Mouse (Mus musculus) liver, embryonic 13.5 days (tissue): ENCODE data around the gene Ivd. TPM values are rescaled to one million over a fixed set of nuclear protein-coding genes. Genes with fewer than 3 reads are reported as not detected.

Experiments
- ATAC-seq: fragments of 200-750 bp; cut with Nextera tagmentation; 2 replicates; pipeline ENCODE4 v1.8.0; 2017; ENCODE audit warnings: low read depth, mild to moderate bottlenecking, moderate number of reproducible peaks, moderate library complexity
- DNase-seq: peaks from one replicate; pipeline ENCODE4 v3.0.0; 2022
- H3K27ac ChIP-seq: fragments of 300-500 bp; sonication (generic); 2 replicates; pipeline ENCODE4 v1.5.1; 2015; ENCODE audit warnings: moderate library complexity, mild to moderate bottlenecking, inconsistent platforms
- H3K27me3 ChIP-seq: fragments of 300-500 bp; sonication (generic); 2 replicates; pipeline ENCODE4 v1.6.1; 2015; ENCODE audit warnings: mild to moderate bottlenecking, inconsistent platforms
- H3K36me3 ChIP-seq: fragments of 300-500 bp; sonication (generic); 2 replicates; pipeline ENCODE4 v1.6.1; 2015; ENCODE audit warnings: mild to moderate bottlenecking, inconsistent platforms
- H3K4me1 ChIP-seq: fragments of 300-500 bp; sonication (generic); replicated peaks from 2 replicates; pipeline ENCODE4 v1.6.1; 2015; ENCODE audit warnings: inconsistent platforms
- H3K4me2 ChIP-seq: fragments of 300-500 bp; sonication (generic); 2 replicates; pipeline ENCODE4 v1.6.1; 2015; ENCODE audit warnings: inconsistent platforms, mild to moderate bottlenecking, moderate library complexity
- H3K4me3 ChIP-seq: fragments of 300-500 bp; sonication (generic); replicated peaks from 2 replicates; pipeline ENCODE4 v1.5.1; 2015; ENCODE audit warnings: mild to moderate bottlenecking, inconsistent platforms
- H3K9ac ChIP-seq: fragments of 300-500 bp; sonication (generic); 2 replicates; pipeline ENCODE4 v1.6.1; 2015; ENCODE audit warnings: mild to moderate bottlenecking, inconsistent platforms
- H3K9me3 ChIP-seq: fragments of 300-500 bp; sonication (generic); replicated peaks from 2 replicates; pipeline ENCODE4 v1.6.1; 2016; ENCODE audit warnings: inconsistent platforms
- WGBS: fragments of 180-500 bp; shearing (Covaris S2); methylation state at CpG from one replicate; pipeline ENCODE4 v1.1.7; 2015; ENCODE audit not compliant: insufficient replicate concordance; 5-methylcytosine and 5-hydroxymethylcytosine counted together
- polyA plus RNA-seq: library from polyadenylated mRNA; unstranded; fragments of >200 nt; fragmentation: Nextera tagmentation; extraction: Ambion mirVana; gene quantifications from 2 replicates; pipeline ENCODE4 v1.2.1, GENCODE M21; 2015

Ivd gene
- polyA plus RNA-seq, result 26.4 and 29.6 TPM in 2 replicates

- peaks cover 22% of the 10 kb centered on the region for H3K4me1 ChIP-seq
- H3K4me2 ChIP-seq, result peak within 1 kb of the TSS; percentile 86
- H3K9ac ChIP-seq, result peak within 1 kb of the TSS; percentile 73
- peak; percentile 99 for ATAC-seq
- H3K36me3 ChIP-seq, result no peaks in the 10 kb centered on the region
- peaks cover 8% of the 10 kb centered on the region; the same call in 1 of the 2 replicates for H3K27me3 ChIP-seq
- WGBS, result 1% methylated on average over 34 of the region's 34 CpGs
- H3K4me3 ChIP-seq, result peak within 1 kb of the TSS; percentile 66
- peak; percentile 88 for DNase-seq
- H3K27ac ChIP-seq, result peak within 1 kb of the TSS; percentile 57
- no peaks in the 10 kb centered on the region for H3K9me3 ChIP-seq
Observed at GRCm38 (mm10) chr2:118861454-118862339, at the start of gene Ivd. TSS of gene Ivd (plus strand) at chr2:118861954.

DNA sequence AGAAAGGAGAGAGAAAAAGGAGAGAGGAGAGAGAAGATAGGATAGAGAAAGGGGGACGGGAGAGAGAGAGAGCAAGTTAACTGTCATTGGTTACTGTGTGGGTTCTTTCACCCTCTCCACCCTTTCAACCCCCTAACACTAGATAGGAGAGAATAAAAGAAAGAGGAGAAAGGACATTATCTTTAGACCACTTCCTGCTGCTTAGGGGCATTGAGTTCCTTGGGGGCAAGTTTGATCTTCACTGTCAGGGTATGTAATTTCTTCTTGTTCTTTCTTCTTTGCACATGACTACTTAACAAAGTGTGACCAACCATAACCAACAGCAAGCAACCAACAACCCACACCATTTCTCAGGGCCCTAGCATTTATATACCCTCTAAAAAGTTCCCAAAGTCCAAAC lies 49.0 kb upstream of the Ivd start:
- 29% methylated on average over 1 of the region's 1 CpGs for WGBS
- H3K4me2 ChIP-seq, result no peak overlapping the region
- no peaks in the 10 kb centered on the region for H3K27me3 ChIP-seq
- no peaks in the 10 kb centered on the region for H3K9me3 ChIP-seq
- H3K4me3 ChIP-seq, result no peak overlapping the region
- H3K4me1 ChIP-seq, result peaks cover 28% of the 10 kb centered on the region
- ATAC-seq, result no peak
- no peak overlapping the region for H3K9ac ChIP-seq
- peaks cover 22% of the 10 kb centered on the region for H3K36me3 ChIP-seq
- no peak overlapping the region for H3K27ac ChIP-seq
- no peak for DNase-seq

DNA sequence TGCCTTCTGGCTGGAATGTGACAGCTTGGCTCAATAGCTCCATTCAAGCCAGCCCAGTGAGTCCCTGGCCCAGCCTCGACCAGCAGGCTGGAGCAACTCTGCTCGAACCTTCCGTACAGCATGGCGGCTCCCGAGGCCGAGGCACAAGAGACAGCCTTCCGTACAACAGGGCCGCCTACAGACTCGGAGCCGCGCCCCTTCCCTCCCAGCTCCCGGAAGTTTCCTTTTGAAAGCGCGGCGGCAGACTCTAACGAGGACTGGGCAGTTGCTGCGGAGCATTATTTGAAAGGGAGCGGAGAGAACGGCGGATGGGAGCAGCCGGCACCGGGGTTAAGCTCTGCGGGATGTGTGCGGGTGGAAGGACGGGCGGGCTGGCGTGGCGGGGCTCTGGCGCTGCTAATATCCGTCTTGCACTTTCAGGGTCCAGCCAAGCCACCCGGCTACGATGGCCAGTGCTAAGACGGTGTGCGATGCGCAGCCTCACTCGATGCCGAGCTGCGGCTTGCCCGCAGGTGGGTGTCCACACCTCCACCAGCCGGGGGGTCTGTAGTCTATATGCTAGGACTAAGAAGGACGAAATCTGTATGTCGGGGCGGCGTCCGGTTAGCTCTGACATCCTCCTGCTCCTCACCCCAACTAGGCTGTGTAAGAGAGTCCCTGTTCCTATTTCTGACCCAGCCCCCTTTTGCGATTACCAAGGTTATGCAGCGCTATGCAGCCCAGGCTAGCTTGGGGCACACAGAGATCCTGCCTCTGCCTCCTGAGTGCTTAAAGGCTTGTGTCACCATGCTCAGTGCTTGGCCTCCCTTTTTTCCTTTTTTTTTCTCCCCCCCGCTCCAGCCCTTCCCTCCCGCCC lies 47.5 kb upstream of the Ivd start, which contains the start of gene Knstrn:
TSS of gene Knstrn (plus strand) at position 23 of the 856 bp plus-strand sequence.
- Histone ChIP-seq H3K4me1 (peaks cover 28% of the 10 kb centered on the region), H3K27me3 (no peaks in the 10 kb centered on the region)
- WGBS, result under 1% methylated on average over 49 of the region's 49 CpGs

GRCm38 (mm10) chr2:118822800-118823199 lies 39.0 kb upstream of the Ivd start:
- Histone ChIP-seq H3K9me3 (0 out of 2 replicates have a peak, but pooled peaks cover 2% of the 10 kb centered on the region), H3K4me1 (0 out of 2 replicates have a peak, but pooled peaks cover 3% of the 10 kb centered on the region), H3K36me3 (peaks cover 88% of the 10 kb centered on the region), H3K27me3 (no peaks in the 10 kb centered on the region), H3K4me2 (no peak overlapping the region), H3K27ac (no peak overlapping the region), H3K9ac (no peak overlapping the region), H3K4me3 (no peak overlapping the region)
- ATAC-seq (no peak), DNase-seq (no peak)
- 84% methylated on average over 5 of the region's 5 CpGs for WGBS

More for the DNA sequence above, 47.5 kb upstream of the Ivd start, which contains the start of gene Knstrn:
- H3K9me3 ChIP-seq, result no peaks in the 10 kb centered on the region
- H3K36me3 ChIP-seq, result peaks cover 37% of the 10 kb centered on the region
- peak; percentile 94 for ATAC-seq
- H3K9ac ChIP-seq, result peak within 1 kb of the TSS; percentile 95
- peak within 1 kb of the TSS; percentile 90 for H3K4me2 ChIP-seq
- peak within 1 kb of the TSS; percentile 91 for H3K27ac ChIP-seq
- H3K4me3 ChIP-seq, result peak within 1 kb of the TSS; percentile 89
- peak; percentile 86 for DNase-seq

GRCm38 (mm10) chr2:118824396-118824795 lies 37.4 kb upstream of the Ivd start:
- WGBS, result 93% methylated on average over 4 of the region's 4 CpGs

DNA sequence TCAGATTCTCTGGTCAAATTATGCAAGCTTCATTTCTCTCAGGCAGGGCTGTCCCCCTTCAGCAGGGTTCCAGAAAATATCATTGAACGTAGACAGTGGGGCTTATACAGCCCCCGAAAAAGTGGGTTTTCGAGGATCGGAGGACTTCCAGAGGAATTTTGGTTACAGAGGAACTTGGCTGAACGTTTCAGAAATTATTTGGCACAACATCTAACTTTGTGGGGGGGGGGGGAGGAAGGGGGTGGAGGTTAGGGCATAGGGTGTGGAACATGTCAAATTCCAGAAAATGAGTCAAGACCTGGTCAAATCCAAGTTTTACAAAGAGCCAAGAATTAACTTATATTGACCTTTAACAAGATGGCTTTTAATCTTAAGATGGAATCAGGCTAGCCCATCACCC lies 32.7 kb upstream of the Ivd start:
- Histone ChIP-seq H3K4me3 (no peak overlapping the region), H3K9ac (no peak overlapping the region), H3K27me3 (no peaks in the 10 kb centered on the region), H3K36me3 (peaks cover 96% of the 10 kb centered on the region), H3K9me3 (no peaks in the 10 kb centered on the region), H3K27ac (no peak overlapping the region), H3K4me1 (no peaks in the 10 kb centered on the region), H3K4me2 (no peak overlapping the region)
- DNase-seq, result no peak
- 89% methylated on average over 5 of the region's 5 CpGs for WGBS
- no peak for ATAC-seq

More at GRCm38 (mm10) chr2:118824396-118824795, 37.4 kb upstream of the Ivd start:
- 0 out of 2 replicates have a peak, but pooled peaks cover 2% of the 10 kb centered on the region for H3K9me3 ChIP-seq
- H3K4me2 ChIP-seq, result no peak overlapping the region
- no peak for DNase-seq
- peaks cover 88% of the 10 kb centered on the region for H3K36me3 ChIP-seq
- no peak overlapping the region for H3K27ac ChIP-seq
- 0 out of 2 replicates have a peak, but pooled peaks cover 3% of the 10 kb centered on the region for H3K4me1 ChIP-seq
- H3K4me3 ChIP-seq, result no peak overlapping the region
- H3K9ac ChIP-seq, result no peak overlapping the region
- no peak for ATAC-seq
- H3K27me3 ChIP-seq, result no peaks in the 10 kb centered on the region

DNA sequence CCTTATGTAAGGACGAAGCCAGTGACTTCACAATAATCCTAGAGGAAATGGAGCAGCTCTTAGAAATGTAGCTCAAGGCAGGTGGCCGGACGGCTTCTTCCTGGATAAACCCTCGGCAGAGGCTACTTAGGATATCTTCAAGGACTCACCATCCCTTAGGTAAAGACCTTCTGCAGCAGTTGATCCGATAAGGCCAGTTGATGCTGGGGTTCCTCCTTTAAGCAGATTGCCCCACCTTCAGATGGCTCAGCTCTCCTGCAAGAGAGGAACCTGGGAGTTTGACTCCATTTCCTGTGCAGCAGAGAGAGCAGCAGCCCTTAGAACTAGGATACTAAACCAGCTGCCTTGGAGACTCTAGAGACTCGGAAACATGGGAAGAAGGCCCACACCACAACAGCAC lies 27.7 kb upstream of the Ivd start:
- Histone ChIP-seq H3K4me1 (peaks cover 13% of the 10 kb centered on the region; the same call in 1 of the 2 replicates), H3K9ac (no peak overlapping the region), H3K27ac (no peak overlapping the region), H3K4me2 (no peak overlapping the region), H3K4me3 (no peak overlapping the region), H3K9me3 (no peaks in the 10 kb centered on the region), H3K36me3 (peaks cover 72% of the 10 kb centered on the region), H3K27me3 (no peaks in the 10 kb centered on the region)
- WGBS, result 83% methylated on average over 6 of the region's 6 CpGs
- ATAC-seq (no peak), DNase-seq (no peak)

DNA sequence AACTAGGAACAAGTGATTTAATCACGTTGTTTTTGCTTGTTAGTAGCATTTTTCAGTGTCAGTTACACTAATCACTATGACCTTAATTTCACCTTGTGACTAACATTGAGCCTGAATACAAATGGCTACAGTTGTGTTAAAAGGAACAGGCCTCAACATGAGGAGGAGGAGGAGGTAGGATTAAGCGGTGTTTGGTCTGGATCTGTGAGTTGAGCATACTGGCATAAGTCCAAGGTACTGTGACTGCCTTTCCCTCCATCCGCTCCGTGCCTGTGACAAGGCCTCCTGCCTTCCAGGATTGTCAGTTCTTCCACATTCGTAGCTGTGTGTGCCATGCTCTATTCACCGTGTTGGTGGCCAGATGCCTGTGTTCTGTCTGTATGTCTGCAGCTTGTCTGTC lies 26.6 kb upstream of the Ivd start:
- Histone ChIP-seq H3K36me3 (peaks cover 61% of the 10 kb centered on the region), H3K9me3 (no peaks in the 10 kb centered on the region), H3K9ac (no peak overlapping the region), H3K27me3 (no peaks in the 10 kb centered on the region; the same call in 1 of the 2 replicates), H3K27ac (no peak overlapping the region), H3K4me2 (no peak overlapping the region), H3K4me3 (no peak overlapping the region), H3K4me1 (peaks cover 13% of the 10 kb centered on the region; the same call in 1 of the 2 replicates)
- no peak for DNase-seq
- ATAC-seq, result no peak
- 90% methylated on average over 6 of the region's 6 CpGs for WGBS

DNA sequence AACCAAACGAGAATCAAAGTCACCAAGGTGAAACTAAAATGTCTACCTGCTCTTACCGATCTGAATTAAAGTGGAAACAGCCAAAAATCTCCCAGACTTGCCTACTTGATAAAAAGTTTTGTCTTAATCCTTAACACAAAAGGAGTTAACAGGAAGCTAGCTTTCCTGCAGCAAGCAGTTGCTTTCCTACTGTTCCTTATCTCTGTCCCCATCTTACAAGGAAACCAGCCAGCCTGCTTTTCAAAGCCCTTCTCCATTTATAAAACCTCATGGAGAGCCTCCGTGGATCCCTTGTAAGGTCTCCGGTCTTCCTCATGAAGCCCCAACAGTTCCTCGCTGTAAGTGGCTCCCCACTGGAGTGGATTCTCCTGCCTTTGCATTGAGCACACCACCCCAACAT lies 23.4 kb upstream of the Ivd start:
- Histone ChIP-seq H3K27ac (no peak overlapping the region; the same call in 1 of the 2 replicates), H3K9ac (no peak overlapping the region), H3K27me3 (peaks cover 7% of the 10 kb centered on the region; the same call in 1 of the 2 replicates), H3K36me3 (peaks cover 30% of the 10 kb centered on the region), H3K4me2 (no peak overlapping the region), H3K4me1 (peaks cover 40% of the 10 kb centered on the region), H3K9me3 (no peaks in the 10 kb centered on the region), H3K4me3 (no peak overlapping the region)
- ATAC-seq (no peak), DNase-seq (no peak)
- 15% methylated on average over 5 of the region's 5 CpGs for WGBS

GRCm38 (mm10) chr2:118841186-118841585 lies 20.6 kb upstream of the Ivd start:
- H3K4me2 ChIP-seq, result no peak overlapping the region
- peak; percentile 59; the same call in 1 of the 2 replicates for ATAC-seq

More at GRCm38 (mm10) chr2:118841186-118841585, 20.6 kb upstream of the Ivd start:
- peaks cover 7% of the 10 kb centered on the region; the same call in 1 of the 2 replicates for H3K27me3 ChIP-seq
- H3K9ac ChIP-seq, result no peak overlapping the region
- peak overlapping the region; percentile 11 for H3K27ac ChIP-seq
- DNase-seq, result no peak
- 56% methylated on average over 5 of the region's 5 CpGs for WGBS
- H3K9me3 ChIP-seq, result 0 out of 2 replicates have a peak, but pooled peaks cover 5% of the 10 kb centered on the region
- H3K4me1 ChIP-seq, result peaks cover 44% of the 10 kb centered on the region
- H3K4me3 ChIP-seq, result no peak overlapping the region
- H3K36me3 ChIP-seq, result peaks cover 1% of the 10 kb centered on the region
